Mouse (Mus musculus): ENCODE results near the gene Slc6a20a. TPM values are rescaled to one million over a fixed set of nuclear protein-coding genes. Genes with fewer than 3 reads are reported as not detected.

The Slc6a20a gene
- total RNA-seq, 1 experiment, result 0.22 TPM

DNA sequence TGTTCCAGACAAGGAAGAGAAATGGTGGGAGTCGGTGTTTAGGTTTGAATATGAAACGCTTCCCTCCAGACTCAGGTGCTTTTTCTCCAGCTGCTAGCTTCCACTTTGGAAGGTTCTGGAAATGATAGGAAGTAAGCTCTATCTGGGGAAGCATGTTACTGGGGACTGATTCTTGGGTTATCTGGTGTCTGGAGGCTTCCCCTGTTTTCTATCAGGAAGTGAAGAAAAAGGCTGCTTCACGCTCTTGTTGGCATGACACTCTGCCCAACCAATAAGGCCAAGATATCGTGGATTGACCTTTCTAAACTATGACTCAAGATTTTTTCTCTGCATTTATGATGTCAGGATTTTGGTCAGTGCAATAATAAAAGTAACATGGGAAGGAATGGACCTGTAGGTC lies 83.5 kb downstream of the Slc6a20a start:
- no peaks in the 10 kb centered on the region for H3K36me3 ChIP-seq (ENCODE audit: control insufficient read depth, insufficient read depth, low read length, poor library complexity, severe bottlenecking)
- DNase-seq (ENCODE audit: low read depth, low spot score), result no peak
- H3K9ac ChIP-seq (ENCODE audit: insufficient read depth, low read depth, low read length, poor library complexity, severe bottlenecking), result no peak overlapping the region
- H3K9me3 ChIP-seq (ENCODE audit: control insufficient read depth, insufficient read depth, low read depth, low read length), result no peaks in the 10 kb centered on the region
- H3K4me3 ChIP-seq (ENCODE audit: insufficient read depth in 1 of 2, low read depth in 1 of 2, low read length in 2 of 2, poor library complexity in 1 of 2, severe bottlenecking in 1 of 2), result no peak overlapping the region
- H3K27ac ChIP-seq (ENCODE audit: insufficient read depth, low read depth, low read length, poor library complexity, severe bottlenecking), result no peak overlapping the region
- no peaks in the 10 kb centered on the region for H3K4me1 ChIP-seq (ENCODE audit: control insufficient read depth in 2 of 2, insufficient read depth in 2 of 2, low read length in 2 of 2, poor library complexity in 1 of 2)
- TF ChIP-seq ZNF384 (IDR thresholded peaks at IDR 0.05; ENCODE audit: low read depth, low read length) (no peak), ZC3H11A (IDR thresholded peaks at IDR 0.05; ENCODE audit: borderline replicate concordance, low read depth, low read length) (no peak)
- in situ Hi-C loops (cut with MboI; ENCODE audit: low sequenced_read_pairs in 2 of 2, unreplicated experiment in 2 of 2), result no loop called here

DNA sequence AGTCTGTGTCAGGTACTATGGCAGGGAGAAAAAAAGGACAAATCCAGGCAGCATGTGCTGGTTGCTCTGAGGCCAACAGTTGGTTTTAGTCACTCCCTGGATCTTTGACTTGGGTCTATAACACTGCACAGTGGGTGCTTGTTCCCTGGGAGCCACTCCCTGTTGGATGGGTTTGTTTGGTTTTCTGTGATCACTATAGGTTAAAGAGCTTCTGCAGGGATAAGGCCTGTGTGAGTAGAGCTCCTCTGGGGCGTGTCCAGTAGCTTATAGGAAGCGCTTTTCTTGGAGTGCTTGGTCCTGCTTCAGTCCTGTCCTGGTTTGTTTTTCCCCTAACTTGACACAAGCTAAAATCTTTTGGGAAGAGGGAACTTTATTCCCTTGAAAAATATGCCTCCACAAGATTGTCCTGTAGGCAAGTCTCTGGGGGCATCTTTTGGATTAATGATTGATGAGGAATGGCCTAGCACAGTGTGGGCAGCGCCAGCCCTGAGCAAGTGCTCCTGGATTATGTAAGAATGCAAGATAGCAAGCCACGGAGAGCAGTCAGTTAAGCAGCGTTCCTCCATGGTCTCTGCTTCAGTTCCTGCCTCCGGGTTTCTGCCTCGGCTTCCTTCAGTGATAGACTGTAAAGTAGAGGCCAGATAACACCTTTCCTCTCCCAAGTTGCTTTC lies 89.3 kb downstream of the Slc6a20a start:
- no peaks in the 10 kb centered on the region for H3K4me1 ChIP-seq (ENCODE audit: control insufficient read depth in 2 of 2, insufficient read depth in 2 of 2, low read length in 2 of 2, poor library complexity in 1 of 2)
- in situ Hi-C loops (cut with MboI; ENCODE audit: low sequenced_read_pairs in 2 of 2, unreplicated experiment in 2 of 2), result no loop called here
- no peak for DNase-seq (ENCODE audit: low read depth, low spot score)
- 0 out of 2 replicates have a peak, but pooled peaks cover 2% of the 10 kb centered on the region for H3K36me3 ChIP-seq (ENCODE audit: control insufficient read depth, insufficient read depth, low read length, poor library complexity, severe bottlenecking)
- no peak for TF ChIP-seq MAFK (IDR thresholded peaks at IDR 0.05; ENCODE audit: insufficient read depth, low read depth, low read length)
- TF ChIP-seq ZNF384 (IDR thresholded peaks at IDR 0.05; ENCODE audit: low read depth, low read length), result no peak
- H3K9ac ChIP-seq (ENCODE audit: insufficient read depth, low read depth, low read length, poor library complexity, severe bottlenecking), result no peak overlapping the region
- no peak overlapping the region for H3K27ac ChIP-seq (ENCODE audit: insufficient read depth, low read depth, low read length, poor library complexity, severe bottlenecking)
- no peaks in the 10 kb centered on the region for H3K9me3 ChIP-seq (ENCODE audit: control insufficient read depth, insufficient read depth, low read depth, low read length)
- no peak overlapping the region for H3K4me3 ChIP-seq (ENCODE audit: insufficient read depth in 1 of 2, low read depth in 1 of 2, low read length in 2 of 2, poor library complexity in 1 of 2, severe bottlenecking in 1 of 2)

Other genes starting within 250 kb of the Slc6a20a start
- 14.2 and 16.2 TPM in 2 replicates for gene Limd1, start 200.2 kb downstream of the Slc6a20a start, total RNA-seq (2012; rRNA removed)
- gene Sacm1l, start 149.1 kb downstream of the Slc6a20a start, total RNA-seq (2012; rRNA removed), result 18.5 and 23.2 TPM in 2 replicates
- 0.31 and 0.37 TPM in 2 replicates for gene Slc6a20b, start 46.3 kb downstream of the Slc6a20a start, total RNA-seq (2012; rRNA removed)
- not detected in 2 replicates for gene Ccr9, start 446 bp downstream of the Slc6a20a start, total RNA-seq (2012; rRNA removed)
- gene Lztfl1, start 38.8 kb upstream of the Slc6a20a start, total RNA-seq (2012; rRNA removed), result 18.4 and 19.8 TPM in 2 replicates
- gene Cxcr6, start 127.6 kb upstream of the Slc6a20a start, total RNA-seq (2012; rRNA removed), result 0.16 and 1.3 TPM in 2 replicates
- gene Fyco1, start 173.0 kb upstream of the Slc6a20a start, total RNA-seq (2012; rRNA removed), result 7.9 and 11.8 TPM in 2 replicates
- gene Xcr1, start 183.1 kb upstream of the Slc6a20a start, total RNA-seq (2012; rRNA removed), result 0.05 and 0.09 TPM in 2 replicates

Data from ES-E14 (cell line).